Mouse (Mus musculus) ZHBTc4 (cell line): ENCODE measurements around the gene Gabpb1.
"Not testable (repeated sequence)": the region's sequence is repeated elsewhere in the genome, so short reads cannot be mapped to it uniquely, and the experiment has no call there.

Experiments
- DNase-seq: peaks from one replicate; pipeline ENCODE4 v3.0.0-alpha.2; 2011; ENCODE audit warnings: low read depth, low spot score

Gene Gabpb1

DNA sequence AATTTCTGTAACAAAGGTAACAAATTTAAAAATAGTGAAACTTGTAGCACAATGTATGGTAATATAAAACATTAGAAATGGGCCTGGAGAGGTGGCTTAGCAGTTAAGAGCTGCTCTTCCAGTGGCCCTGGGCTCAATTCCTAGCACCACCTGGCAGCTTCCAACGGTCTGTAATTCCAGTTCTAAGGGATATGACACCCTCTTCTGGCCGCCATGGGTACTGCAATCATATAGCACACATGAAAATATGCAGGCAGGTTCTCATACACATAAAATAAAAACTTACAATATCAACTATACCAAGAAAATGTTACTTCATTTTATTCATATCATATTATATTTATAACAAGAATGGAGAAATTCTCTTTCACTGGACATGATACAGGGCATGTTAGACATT, 35.8 kb downstream of the Gabpb1 start:
- peak; percentile 28 for DNase-seq

DNA sequence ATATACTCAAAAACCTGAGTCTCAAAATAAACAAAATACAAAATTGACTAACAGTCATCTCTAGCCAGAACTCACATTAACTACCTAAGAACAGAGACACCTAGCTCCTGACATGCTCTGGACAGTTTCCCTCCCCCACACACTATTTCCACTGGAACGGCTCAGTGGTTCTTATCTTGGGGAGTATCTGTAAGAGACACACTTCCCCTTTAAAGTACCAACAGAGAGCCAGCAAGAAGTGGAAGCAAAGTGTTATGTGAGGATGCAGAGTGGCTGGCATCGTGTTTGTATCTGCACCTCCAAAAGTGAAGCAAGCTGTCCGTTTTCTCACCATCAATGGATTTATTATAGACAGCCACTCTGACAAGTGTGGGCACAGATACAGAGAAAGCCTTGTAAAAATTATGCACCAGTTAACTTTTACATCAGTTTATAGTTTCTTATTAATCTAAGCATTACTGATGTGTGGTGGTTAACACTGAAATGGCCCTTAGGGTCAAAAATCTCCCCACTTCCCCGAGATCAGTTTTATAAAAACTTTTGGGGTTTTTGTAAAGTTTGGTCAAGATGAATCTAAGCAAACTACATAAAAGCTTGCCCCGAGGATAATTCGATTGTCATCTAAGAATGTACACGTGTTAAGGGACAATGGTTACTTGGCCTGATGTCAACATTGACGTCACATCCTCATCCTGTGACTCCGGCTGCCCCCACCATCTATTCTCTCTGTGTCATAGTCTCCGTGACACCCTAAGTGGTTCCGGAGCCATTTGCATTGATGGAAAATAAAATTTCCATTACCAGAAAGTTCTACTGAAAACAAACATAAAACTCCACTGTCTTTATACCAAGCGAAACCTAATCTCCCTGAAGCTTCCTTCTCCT, 40.0 kb downstream of the Gabpb1 start:
- DNase-seq = no peak

GRCm38 (mm10) chr2:126633165-126633564, 43.0 kb downstream of the Gabpb1 start:
- DNase-seq = no peak

- no peak for DNase-seq
Measured at GRCm38 (mm10) chr2:126628455-126628995, 47.6 kb downstream of the Gabpb1 start.

GRCm38 (mm10) chr2:126623138-126623537, 53.0 kb downstream of the Gabpb1 start:
- no peak for DNase-seq

DNA sequence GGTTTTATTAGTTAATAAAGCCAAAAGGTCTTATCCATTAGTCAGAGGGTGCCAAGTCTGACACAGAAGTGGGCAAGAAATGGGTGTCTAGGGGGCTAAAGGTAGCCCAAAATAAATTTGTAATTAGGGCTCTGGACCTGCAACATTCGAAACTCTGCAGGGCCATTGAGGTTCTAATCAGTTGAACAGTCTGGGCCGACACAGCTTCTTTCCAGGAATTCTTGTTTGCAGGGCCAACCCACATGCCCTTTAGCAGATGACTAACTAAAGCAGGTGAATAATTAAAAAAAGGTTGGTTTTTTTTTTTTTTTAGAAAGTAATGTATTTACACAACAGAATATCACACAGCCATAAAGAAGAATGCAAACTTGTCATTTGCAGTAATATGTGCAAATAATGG, 53.7 kb downstream of the Gabpb1 start:
- DNase-seq = no peak

DNA sequence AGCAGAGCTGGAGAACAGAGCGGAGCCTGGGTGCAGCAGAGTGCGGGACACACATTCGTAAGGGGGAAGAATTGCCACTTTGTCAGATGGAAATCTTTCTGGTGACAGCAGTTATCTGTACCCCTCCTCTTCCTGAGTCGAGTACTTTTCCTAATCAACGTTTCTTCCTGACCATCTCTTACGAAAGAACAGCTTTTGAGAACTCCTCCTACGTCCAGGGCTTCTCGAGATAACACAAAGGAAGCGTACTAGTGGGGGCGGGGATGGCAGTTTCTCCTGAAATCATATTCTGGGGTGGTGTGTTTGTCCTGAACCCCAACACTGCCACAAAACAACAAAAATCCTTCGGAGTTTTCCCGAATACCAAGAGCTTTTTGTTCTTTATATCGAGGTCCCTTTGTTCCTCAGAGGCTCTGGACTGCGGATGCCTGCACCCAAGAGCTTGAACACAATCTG, 56.9 kb downstream of the Gabpb1 start, which contains the start of gene Hdc:
Gene Hdc (minus strand): TSS at position 51 of the 456 bp plus-strand sequence.
- DNase-seq = no peak

DNA sequence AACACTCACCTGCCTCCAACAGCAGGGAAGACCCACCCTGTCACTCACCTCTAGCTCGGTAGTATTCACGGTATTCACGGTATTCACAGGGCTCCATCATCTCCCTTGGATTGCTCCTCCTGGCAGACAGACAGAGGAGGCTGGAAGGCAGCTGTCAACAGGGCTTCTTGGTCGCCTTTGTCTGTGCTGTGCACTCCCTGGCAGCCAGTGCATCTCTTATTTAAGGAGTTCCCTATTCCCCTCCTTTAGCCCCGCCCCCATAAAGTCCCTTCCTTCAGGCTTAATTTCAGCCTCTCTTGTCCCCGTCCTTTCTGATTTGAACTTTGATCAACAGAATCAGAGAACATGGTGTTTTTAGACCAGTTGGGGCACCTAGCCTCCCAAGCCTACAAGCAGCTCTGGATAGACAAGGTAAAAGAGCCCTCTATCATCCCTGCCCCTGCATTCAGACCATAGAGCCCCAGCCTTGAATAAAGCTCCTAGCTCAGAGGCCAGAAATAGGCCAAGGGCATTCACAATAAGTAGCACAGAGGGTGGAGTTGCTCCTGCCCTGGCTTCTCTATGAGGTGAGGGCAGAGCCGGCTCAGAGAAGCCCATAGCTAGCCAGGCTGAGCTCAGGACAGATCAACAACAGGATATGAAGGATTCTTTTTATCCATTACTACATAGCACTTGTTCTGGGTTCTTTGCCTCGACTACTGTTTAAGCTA, 57.5 kb downstream of the Gabpb1 start:
- DNase-seq = peak; percentile 39

DNA sequence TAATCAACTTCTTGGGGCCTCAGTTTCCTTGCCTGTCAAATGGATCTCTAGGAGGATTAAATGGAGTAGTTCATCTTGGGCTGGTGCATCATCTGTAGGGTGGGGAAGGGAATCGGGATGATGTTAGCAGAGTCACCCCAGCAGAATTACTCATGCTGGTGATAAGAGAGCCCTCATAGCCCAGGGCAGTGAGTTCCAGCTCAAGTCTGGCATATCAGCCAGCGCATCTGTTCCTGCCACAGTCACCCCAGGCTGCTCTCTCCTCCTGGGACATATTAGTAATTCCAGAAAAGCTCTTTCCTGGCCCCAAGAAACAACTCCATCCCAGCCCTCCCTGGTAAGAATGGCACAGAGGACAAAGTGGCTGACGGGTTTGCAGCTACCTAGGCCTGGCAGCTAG, 60.8 kb downstream of the Gabpb1 start:
- no peak for DNase-seq

GRCm38 (mm10) chr2:126609600-126609999, 66.5 kb downstream of the Gabpb1 start:
- DNase-seq = not testable (repeated sequence)

DNA sequence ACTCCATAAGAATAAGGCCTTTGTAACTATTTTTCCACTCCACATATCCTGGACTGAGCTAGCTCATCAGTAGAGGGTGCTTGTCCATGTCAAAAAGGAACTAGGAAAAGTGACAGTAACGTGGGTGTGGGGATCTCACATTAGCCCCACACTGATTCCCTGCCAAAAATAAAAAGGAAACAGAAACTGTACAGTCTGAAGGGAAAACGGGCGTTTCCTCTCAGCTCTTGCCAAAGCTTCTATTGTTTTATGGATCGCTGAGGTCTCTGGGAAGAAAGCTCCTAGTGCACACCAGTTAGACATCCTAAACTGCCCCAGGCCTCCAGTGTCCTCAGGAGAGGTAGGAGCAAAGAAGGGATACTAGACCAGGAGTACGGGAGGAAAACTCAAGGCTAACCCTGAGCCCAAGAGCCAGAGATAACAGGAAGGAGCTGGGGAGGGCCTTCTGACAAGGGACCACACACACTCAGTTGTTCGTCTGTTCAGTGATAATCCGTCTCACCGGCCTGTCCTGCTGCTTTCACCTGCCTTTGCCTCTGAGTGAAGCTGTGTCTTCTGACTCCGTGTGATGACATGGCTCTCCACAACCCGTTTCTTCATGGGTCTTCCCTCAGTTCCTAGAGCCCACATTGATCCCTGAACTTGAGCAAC, 68.5 kb downstream of the Gabpb1 start:
- no peak for DNase-seq

DNA sequence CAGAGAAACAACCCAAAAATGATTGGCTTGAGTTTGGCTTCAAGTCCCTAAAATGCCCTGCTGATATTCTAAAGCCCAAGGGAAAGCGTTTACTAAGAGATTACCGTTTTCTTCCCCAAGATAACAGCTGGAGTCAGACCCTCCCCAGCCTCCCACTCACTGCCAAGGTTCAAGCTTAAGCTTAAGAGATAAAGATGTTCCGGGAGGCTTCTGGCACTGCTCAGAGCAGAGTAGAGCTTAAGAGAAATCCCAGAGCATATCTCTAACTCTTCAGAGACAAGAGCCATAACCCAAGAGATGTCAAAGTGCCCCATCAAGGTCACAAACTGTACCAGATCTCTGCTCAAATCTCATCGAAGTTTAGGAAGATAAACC, 69.5 kb downstream of the Gabpb1 start:
- no peak for DNase-seq

GRCm38 (mm10) chr2:126606061-126606687, 70.0 kb downstream of the Gabpb1 start:
- DNase-seq = no peak

DNA sequence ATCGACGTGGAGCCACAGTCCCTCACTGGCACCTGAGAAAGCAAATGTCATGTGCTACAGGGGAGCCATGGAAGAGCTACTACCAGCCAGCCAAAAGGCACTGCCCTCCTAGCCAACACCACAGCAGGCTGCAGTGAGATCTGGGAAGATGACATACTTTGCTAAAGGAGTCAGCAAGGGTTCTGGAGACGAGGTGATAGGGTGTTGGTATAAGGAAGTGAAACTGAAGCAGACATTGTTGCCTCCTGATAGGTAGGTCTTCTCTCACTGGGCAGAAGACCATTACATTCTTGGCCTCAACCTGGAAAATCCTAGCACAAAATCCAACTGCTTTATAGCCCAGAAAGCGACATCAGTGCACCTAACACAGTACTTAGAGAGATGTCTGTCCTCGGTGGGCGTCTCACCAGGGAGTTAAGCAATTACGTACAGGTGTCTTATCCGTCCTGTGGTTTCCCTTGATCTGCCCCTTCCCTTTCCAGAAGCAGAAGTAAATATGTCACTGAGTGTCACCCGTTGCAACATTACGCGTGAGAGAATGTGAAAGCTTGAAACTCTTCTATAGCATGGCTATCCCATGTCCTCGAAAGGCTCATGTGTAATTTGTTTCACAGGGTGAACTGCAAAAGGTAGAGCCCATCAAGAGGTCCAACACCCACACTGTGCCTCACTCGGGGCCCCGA, 74.1 kb downstream of the Gabpb1 start:
- no peak for DNase-seq

- DNase-seq = no peak
Measured at GRCm38 (mm10) chr2:126600533-126600932, 75.6 kb downstream of the Gabpb1 start.

DNA sequence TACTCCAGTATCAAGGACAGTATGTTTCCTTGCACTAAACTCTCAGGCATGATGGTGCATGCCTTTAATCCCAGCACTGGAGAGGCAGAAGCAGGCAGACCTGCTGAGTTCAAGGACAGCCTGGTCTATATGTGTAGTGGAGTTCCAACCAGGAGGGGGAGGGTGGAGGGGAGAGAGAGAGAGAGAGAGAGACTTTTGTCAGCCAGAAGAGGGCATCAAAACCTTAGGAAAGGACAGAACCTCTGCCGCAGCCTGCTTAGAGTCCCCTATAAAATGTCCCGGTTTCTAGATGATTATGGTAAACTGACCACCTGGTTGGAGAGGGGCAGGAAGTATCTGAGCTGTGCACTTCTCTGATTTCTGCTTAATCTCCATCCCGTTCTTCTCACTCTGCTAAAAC, 77.1 kb downstream of the Gabpb1 start:
- peak; percentile 31 for DNase-seq

DNA sequence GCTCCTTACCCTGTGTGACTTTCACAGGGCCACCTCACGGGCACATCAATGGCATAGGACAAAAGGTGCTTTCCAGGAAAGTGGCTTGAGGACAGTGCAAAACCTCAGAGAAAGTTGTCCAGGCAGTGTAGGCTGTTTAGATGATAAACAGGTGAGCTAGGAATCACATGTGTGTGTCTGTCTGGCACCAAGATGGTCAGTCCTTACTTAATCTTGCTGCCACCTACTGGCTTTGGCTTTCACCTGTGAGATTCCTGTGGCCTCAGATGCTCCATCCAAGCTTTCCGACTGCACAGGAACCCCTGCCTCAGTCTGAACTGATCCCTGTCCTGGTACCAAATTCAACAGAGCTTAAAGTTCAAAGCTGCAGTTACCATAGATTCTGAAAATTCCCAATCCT, 77.8 kb downstream of the Gabpb1 start:
- no peak for DNase-seq

- no peak for DNase-seq
Measured at GRCm38 (mm10) chr2:126597279-126598241, 78.6 kb downstream of the Gabpb1 start.

DNA sequence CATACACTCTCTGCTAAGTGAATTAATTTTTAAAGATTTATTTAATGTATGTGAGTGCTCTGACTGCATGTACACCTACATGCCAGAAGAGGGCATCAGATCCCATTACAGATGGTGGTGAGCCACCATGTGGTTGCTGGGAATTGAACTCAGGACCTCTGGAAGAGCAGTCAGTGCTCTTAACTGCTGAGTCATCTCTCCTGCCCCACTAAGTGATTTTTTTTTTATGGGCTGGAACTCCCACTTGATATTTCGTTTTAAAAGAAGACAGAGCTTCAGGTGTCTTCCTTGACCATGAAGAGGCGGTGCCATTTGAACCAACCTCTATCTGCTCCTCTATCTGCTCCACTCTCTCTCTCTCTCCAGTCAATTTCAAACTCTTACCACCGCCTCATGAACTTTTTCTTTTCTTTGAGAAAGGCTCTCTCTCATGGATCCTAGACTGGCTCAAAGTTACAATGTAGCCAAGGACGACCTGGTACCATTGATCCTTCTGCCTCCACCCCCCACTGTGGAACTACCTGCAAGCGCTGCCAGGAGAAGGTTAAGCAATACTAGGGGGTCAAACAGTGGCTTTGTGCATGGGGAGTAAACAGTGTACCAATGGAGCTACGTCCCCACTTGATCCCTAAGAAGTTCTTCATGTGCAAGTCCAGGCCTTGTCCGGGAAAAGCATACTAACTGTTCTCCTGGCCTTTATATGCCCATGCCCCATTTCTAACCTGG, 79.6 kb downstream of the Gabpb1 start:
- DNase-seq = no peak
